In genomic region chr1:34866815-34867573, GRCm38 (mm10) we compare ENCODE assay signal across 8 mouse cellular contexts. TPM values are rescaled to one million over a fixed set of nuclear protein-coding genes. Genes with fewer than 3 reads are reported as not detected.
DNase-seq lines count a peak whose midpoint lies in the region; ATAC-seq lines count a peak whose summit lies in the region.

No protein-coding gene starts in this region.

- H3K9me3 ChIP-seq in limb, embryonic 13.5 days = no peaks in the 10 kb centered on the region
- no peaks in the 10 kb centered on the region for H3K9me3 ChIP-seq in midbrain, embryonic 16.5 days (replicated peaks; ENCODE audit: control insufficient read depth, low read length, poor library complexity, severe bottlenecking)

- H3K9ac ChIP-seq in limb, embryonic 13.5 days = no peak overlapping the region
- H3K9ac ChIP-seq in midbrain, embryonic 16.5 days (ENCODE audit: low read depth, low read length) = no peak overlapping the region

- no peak overlapping the region for H3K4me2 ChIP-seq in limb, embryonic 13.5 days (replicated peaks)
- no peak overlapping the region for H3K4me2 ChIP-seq in midbrain, embryonic 16.5 days (ENCODE audit: low read length)

- peaks cover 19% of the 10 kb centered on the region for H3K36me3 ChIP-seq in limb, embryonic 13.5 days
- H3K36me3 ChIP-seq in midbrain, embryonic 16.5 days (ENCODE audit: control insufficient read depth, insufficient read depth, low read length) = peaks cover 40% of the 10 kb centered on the region

- DNase-seq in 3134 (ENCODE audit: extremely low read depth, insufficient read length, low spot score) = peak; percentile 59
- DNase-seq in adrenal gland, adult (ENCODE audit: inconsistent age in 2 of 2, low spot score in 1 of 2) = peak; percentile 89 to 97
- DNase-seq in embryo, embryonic 10 days (ENCODE audit: low spot score) = peak; percentile 92
- peak; percentile 90 for DNase-seq in gastrocnemius, postnatal 10 days
- peak; percentile 86 to 97 for DNase-seq in kidney, adult 8-10 months
- peak; percentile 87 to 93 for DNase-seq in spleen, postnatal 10 days (ENCODE audit: low spot score in 2 of 2)

- no peak overlapping the region for H3K4me3 ChIP-seq in limb, embryonic 13.5 days
- no peak overlapping the region for H3K4me3 ChIP-seq in midbrain, embryonic 16.5 days (ENCODE audit: low read depth, low read length)

- 0 out of 2 replicates have a peak, but pooled peaks have one; percentile 54 for ATAC-seq in limb, embryonic 13.5 days (ENCODE audit: low FRiP score, low read depth)
- ATAC-seq in midbrain, embryonic 16.5 days = peak; percentile 73

- H3K27ac ChIP-seq in limb, embryonic 13.5 days = no peak overlapping the region
- no peak overlapping the region for H3K27ac ChIP-seq in midbrain, embryonic 16.5 days (ENCODE audit: low read length)

- H3K27me3 ChIP-seq in limb, embryonic 13.5 days = no peaks in the 10 kb centered on the region
- H3K27me3 ChIP-seq in midbrain, embryonic 16.5 days (ENCODE audit: control insufficient read depth, insufficient read depth, low read depth, low read length) = no peaks in the 10 kb centered on the region

- 59% methylated on average over 10 of the region's 10 CpGs for WGBS in limb, embryonic 13.5 days
- WGBS in midbrain, embryonic 16.5 days = 52% methylated on average over 10 of the region's 10 CpGs

- H3K4me1 ChIP-seq in limb, embryonic 13.5 days = no peaks in the 10 kb centered on the region
- H3K4me1 ChIP-seq in midbrain, embryonic 16.5 days (ENCODE audit: control insufficient read depth, insufficient read depth, low read length) = no peaks in the 10 kb centered on the region

RNA-seq across cellular contexts. Expression of gene Plekhb2, which starts 17.2 kb away (rescaled TPM):
- 10 to 100 TPM; 16.5 to 17.1 TPM for total RNA-seq in gastrocnemius, postnatal 10 days (2021)
- 16.2 and 17.9 TPM in 2 replicates for polyA plus RNA-seq in limb, embryonic 13.5 days (2015; fragmentation: Nextera tagmentation; extraction: Ambion mirVana)
- polyA plus RNA-seq in midbrain, embryonic 16.5 days (2015; fragmentation: Nextera tagmentation; extraction: Ambion mirVana) = 76.8 and 83.5 TPM in 2 replicates

RNA-seq across cellular contexts. Expression of gene Fam168b, which starts 24.1 kb away (rescaled TPM):
- total RNA-seq in gastrocnemius, postnatal 10 days (2021) = 10 to 100 TPM; 54.3 to 63.7 TPM
- 91.2 and 99.0 TPM in 2 replicates for polyA plus RNA-seq in limb, embryonic 13.5 days (2015; fragmentation: Nextera tagmentation; extraction: Ambion mirVana)
- 131 and 139 TPM in 2 replicates for polyA plus RNA-seq in midbrain, embryonic 16.5 days (2015; fragmentation: Nextera tagmentation; extraction: Ambion mirVana)
